Mouse (Mus musculus) megakaryocyte, embryonic 14.5 days (primary cell): ENCODE data around the gene Dcaf11. TPM values are rescaled to one million over a fixed set of nuclear protein-coding genes. Genes with fewer than 3 reads are reported as not detected.

ENCODE experiments used
- H3K27me3 ChIP-seq: replicated peaks from 2 replicates; pipeline ENCODE3; 2012; ENCODE audit warnings: inconsistent platforms
- H3K36me3 ChIP-seq: replicated peaks from 2 replicates; pipeline ENCODE3; 2012; ENCODE audit warnings: low read length, inconsistent platforms, mixed read lengths
- H3K4me1 ChIP-seq: 2 replicates; pipeline ENCODE4 v1.6.1; 2012; ENCODE audit warnings: inconsistent platforms
- H3K4me3 ChIP-seq: replicated peaks from 2 replicates; pipeline ENCODE3; 2012; ENCODE audit warnings: moderate library complexity, mild to moderate bottlenecking, inconsistent platforms
- H3K9me3 ChIP-seq: 2 replicates; pipeline ENCODE4 v1.6.1; 2012; ENCODE audit warnings: inconsistent platforms
- FLI1 ChIP-seq: IDR thresholded peaks from 2 replicates; pipeline ENCODE4 v1.6.1; 2012; ENCODE audit warnings: low read length, inconsistent platforms, mixed read lengths
- GATA1 ChIP-seq: IDR thresholded peaks from 3 replicates; pipeline ENCODE4 v1.6.1; 2012; ENCODE audit warnings: mixed read lengths, low read length, inconsistent platforms, borderline replicate concordance
- polyA plus RNA-seq: library from polyadenylated mRNA; stranded (reverse); fragments of >175 nt; gene quantifications from 2 replicates; pipeline ENCODE4 v1.2.3, GENCODE M21; 2012; ENCODE audit warnings: low replicate concordance; ENCODE audit not compliant: insufficient read depth

Dcaf11 gene
- polyA plus RNA-seq, 1 experiment: 17.6 TPM

DNA sequence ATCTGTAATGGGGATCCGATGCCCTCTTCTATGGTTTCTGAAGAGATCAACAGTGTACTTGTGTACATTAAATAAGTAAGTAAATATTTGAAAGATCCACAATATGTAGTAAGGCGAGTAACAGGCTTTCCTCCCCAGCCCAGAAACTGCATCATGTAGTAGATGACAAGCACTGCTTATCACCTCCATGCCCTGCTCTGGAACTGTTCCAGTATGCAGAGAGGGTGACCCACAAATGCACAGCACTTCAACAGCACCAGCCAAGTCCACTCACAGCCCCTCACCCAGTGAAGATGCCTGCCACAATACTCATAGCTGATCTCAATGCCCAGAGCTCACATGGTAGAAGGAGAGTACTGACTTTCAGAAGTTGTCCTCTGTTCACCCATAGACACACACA lies 10.8 kb downstream of the Dcaf11 start:
- H3K4me3 ChIP-seq: no peak overlapping the region
- H3K9me3 ChIP-seq: no peaks in the 10 kb centered on the region
- TF ChIP-seq GATA1 (no peak), FLI1 (no peak)
- H3K4me1 ChIP-seq: peaks cover 22% of the 10 kb centered on the region
- H3K36me3 ChIP-seq: peaks cover 49% of the 10 kb centered on the region
- H3K27me3 ChIP-seq: no peaks in the 10 kb centered on the region

GRCm38 (mm10) chr14:55571760-55572159 lies 12.0 kb downstream of the Dcaf11 start:
- H3K36me3 ChIP-seq: peaks cover 37% of the 10 kb centered on the region
- H3K27me3 ChIP-seq: no peaks in the 10 kb centered on the region
- H3K9me3 ChIP-seq: no peaks in the 10 kb centered on the region
- TF ChIP-seq FLI1 (no peak), GATA1 (no peak)
- peaks cover 32% of the 10 kb centered on the region for H3K4me1 ChIP-seq
- H3K4me3 ChIP-seq: no peak overlapping the region

DNA sequence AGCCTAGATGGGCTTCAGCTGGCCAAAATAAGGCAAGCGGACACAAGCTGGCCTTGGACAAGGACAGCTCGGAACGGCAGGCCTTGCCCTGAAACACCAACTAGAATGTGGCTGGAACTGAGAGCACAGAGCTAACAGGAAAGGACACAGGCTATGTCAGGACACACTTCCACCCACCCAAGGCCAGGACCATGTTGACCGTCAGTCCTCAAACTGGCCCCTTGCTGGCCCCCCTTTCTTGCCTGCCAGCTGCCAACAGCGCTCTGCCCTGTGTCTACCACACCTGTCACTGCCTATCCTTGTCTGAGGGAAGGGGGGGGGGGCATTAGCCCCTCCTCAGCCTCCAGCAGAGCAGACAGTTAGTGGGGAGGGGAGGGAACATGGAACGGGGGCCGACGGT lies 15.5 kb downstream of the Dcaf11 start, which contains the start of gene Fitm1:
TSS of gene Fitm1 (plus strand) at position 316 of the 400 bp plus-strand sequence.
- Histone ChIP-seq H3K27me3 (no peaks in the 10 kb centered on the region), H3K9me3 (no peaks in the 10 kb centered on the region), H3K4me3 (no peak within 1 kb of the TSS), H3K4me1 (peaks cover 58% of the 10 kb centered on the region), H3K36me3 (peaks cover 14% of the 10 kb centered on the region)
- TF ChIP-seq GATA1: no peak
- TF ChIP-seq FLI1: no peak

- TF ChIP-seq FLI1 (no peak), GATA1 (no peak)
- Histone ChIP-seq H3K36me3 (peaks cover 17% of the 10 kb centered on the region), H3K4me3 (no peak overlapping the region), H3K9me3 (no peaks in the 10 kb centered on the region), H3K27me3 (no peaks in the 10 kb centered on the region), H3K4me1 (peaks cover 59% of the 10 kb centered on the region)
Measured at GRCm38 (mm10) chr14:55575711-55576110, 15.9 kb downstream of the Dcaf11 start.

- peaks cover 22% of the 10 kb centered on the region for H3K36me3 ChIP-seq
- H3K9me3 ChIP-seq: no peaks in the 10 kb centered on the region
- peaks cover 58% of the 10 kb centered on the region for H3K4me1 ChIP-seq
- H3K4me3 ChIP-seq: no peak overlapping the region
- H3K27me3 ChIP-seq: no peaks in the 10 kb centered on the region
- no peak for TF ChIP-seq FLI1
- no peak for TF ChIP-seq GATA1
Measured at GRCm38 (mm10) chr14:55576376-55576775, 16.6 kb downstream of the Dcaf11 start.

- TF ChIP-seq GATA1 (no peak), FLI1 (no peak)
Measured at GRCm38 (mm10) chr14:55577871-55578667, 18.3 kb downstream of the Dcaf11 start, which contains the start of gene Psme1. TSS of gene Psme1 (plus strand) at chr14:55578123.

GRCm38 (mm10) chr14:55578668-55579269 lies 19.0 kb downstream of the Dcaf11 start:
- no peak for TF ChIP-seq FLI1
- no peak for TF ChIP-seq GATA1
- Histone ChIP-seq H3K4me1 (peaks cover 47% of the 10 kb centered on the region), H3K27me3 (no peaks in the 10 kb centered on the region), H3K9me3 (no peaks in the 10 kb centered on the region), H3K36me3 (peaks cover 36% of the 10 kb centered on the region), H3K4me3 (peak overlapping the region; percentile 96)

More at GRCm38 (mm10) chr14:55577871-55578667, 18.3 kb downstream of the Dcaf11 start, which contains the start of gene Psme1:
- H3K4me1 ChIP-seq: peaks cover 47% of the 10 kb centered on the region
- peaks cover 33% of the 10 kb centered on the region for H3K36me3 ChIP-seq
- H3K9me3 ChIP-seq: no peaks in the 10 kb centered on the region
- peak within 1 kb of the TSS; percentile 96 for H3K4me3 ChIP-seq
- no peaks in the 10 kb centered on the region for H3K27me3 ChIP-seq

DNA sequence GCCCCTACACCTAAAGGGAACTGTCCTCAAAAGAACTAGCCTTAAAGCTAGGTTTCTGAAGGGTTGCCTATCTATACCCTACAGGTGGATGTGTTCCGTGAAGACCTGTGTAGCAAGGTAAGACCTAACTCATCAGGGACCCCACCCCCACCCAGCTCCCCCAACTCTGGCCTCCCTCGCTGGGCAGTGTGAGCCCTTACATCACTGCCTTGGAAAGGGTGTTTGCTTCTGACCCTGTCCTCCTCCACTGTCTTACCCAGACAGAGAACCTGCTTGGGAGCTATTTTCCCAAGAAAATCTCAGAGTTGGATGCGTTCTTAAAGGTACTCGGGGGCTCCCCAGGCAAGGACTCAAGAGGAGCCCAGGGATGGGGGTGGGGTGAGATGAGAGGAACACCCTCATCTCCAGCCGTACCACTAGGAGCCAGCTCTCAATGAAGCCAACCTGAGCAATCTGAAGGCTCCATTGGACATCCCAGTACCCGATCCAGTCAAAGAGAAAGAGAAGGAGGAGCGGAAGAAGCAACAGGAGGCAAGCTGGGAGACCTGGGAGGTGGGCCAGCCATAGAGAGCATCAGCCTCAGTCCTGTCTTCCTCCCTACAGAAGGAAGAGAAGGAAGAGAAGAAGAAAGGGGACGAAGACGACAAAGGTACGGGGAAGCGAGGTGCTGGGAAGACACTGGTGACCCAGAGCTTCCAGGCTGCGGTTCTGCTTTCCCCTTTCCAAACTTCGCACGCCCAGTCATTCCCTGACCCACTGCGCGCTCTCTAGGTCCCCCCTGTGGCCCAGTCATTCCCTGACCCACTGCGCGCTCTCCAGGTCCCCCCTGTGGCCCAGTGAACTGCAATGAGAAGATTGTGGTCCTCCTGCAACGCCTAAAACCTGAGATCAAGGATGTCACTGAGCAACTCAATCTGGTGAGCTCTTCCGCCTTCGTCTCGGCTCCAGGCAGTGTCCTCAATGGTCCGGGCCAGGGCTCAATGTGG lies 20.0 kb downstream of the Dcaf11 start:
- Histone ChIP-seq H3K4me3 (no peak overlapping the region), H3K36me3 (peaks cover 36% of the 10 kb centered on the region), H3K4me1 (peaks cover 55% of the 10 kb centered on the region), H3K27me3 (no peaks in the 10 kb centered on the region), H3K9me3 (no peaks in the 10 kb centered on the region)
- no peak for TF ChIP-seq FLI1
- no peak for TF ChIP-seq GATA1

DNA sequence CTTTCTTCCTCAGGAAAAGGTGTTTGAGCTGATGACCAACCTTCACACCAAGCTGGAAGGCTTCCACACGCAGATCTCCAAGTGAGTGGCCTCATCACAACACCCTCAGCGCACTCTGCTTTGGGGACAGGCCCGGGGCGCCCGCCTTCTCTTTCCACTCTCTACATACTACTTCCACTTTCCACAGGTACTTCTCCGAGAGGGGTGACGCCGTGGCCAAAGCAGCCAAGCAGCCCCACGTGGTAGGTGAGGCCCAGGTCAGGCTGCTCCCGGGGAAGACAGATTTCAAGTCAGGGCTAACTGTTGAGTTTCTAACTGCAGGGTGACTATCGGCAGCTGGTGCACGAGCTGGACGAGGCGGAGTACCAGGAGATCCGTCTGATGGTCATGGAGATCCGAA lies 20.9 kb downstream of the Dcaf11 start:
- Histone ChIP-seq H3K36me3 (peaks cover 36% of the 10 kb centered on the region), H3K27me3 (no peaks in the 10 kb centered on the region), H3K9me3 (no peaks in the 10 kb centered on the region), H3K4me3 (no peak overlapping the region), H3K4me1 (peaks cover 58% of the 10 kb centered on the region)
- no peak for TF ChIP-seq GATA1
- TF ChIP-seq FLI1: no peak
